Mouse (Mus musculus): ENCODE measurements around the gene Uox.

- TF ChIP-seq USF1 (IDR thresholded peaks at IDR 0.05; ENCODE audit: low read depth): no peak
- no peak for TF ChIP-seq POLR2A (IDR thresholded peaks at IDR 0.05; ENCODE audit: insufficient read length, low read depth)
- TF ChIP-seq E2F4 (IDR thresholded peaks at IDR 0.05; ENCODE audit: insufficient read depth): no peak
- TF ChIP-seq CEBPB (IDR thresholded peaks at IDR 0.05; ENCODE audit: insufficient read depth, poor library complexity, severe bottlenecking): no peak
- TF ChIP-seq MAX (IDR thresholded peaks at IDR 0.05; ENCODE audit: low read depth): no peak
- no peak for TF ChIP-seq TCF3 (IDR thresholded peaks at IDR 0.05; ENCODE audit: insufficient read length, low read depth)
- no peak for TF ChIP-seq TCF12 (IDR thresholded peaks at IDR 0.05; ENCODE audit: insufficient read depth, poor library complexity, severe bottlenecking)
- no peak for TF ChIP-seq MYOD1 (IDR thresholded peaks at IDR 0.05; ENCODE audit: control insufficient read depth in 1 of 3, insufficient read length in 2 of 3, low read depth in 2 of 3)
- TF ChIP-seq POLR2AphosphoS2 (IDR thresholded peaks at IDR 0.05; ENCODE audit: insufficient read length, low read depth): no peak
- TF ChIP-seq SRF (IDR thresholded peaks at IDR 0.05; ENCODE audit: control insufficient read depth, insufficient read length, low read depth): no peak
Measured at GRCm38 (mm10) chr3:146675101-146675500, 104.9 kb downstream of the Uox start.
